Mouse (Mus musculus): ENCODE data around the gene Selenbp1. TPM values are rescaled to one million over a fixed set of nuclear protein-coding genes. Genes with fewer than 3 reads are reported as not detected.

Selenbp1 gene
- polyA plus RNA-seq, 1 experiment from 2014 or later = 99.1 TPM

DNA sequence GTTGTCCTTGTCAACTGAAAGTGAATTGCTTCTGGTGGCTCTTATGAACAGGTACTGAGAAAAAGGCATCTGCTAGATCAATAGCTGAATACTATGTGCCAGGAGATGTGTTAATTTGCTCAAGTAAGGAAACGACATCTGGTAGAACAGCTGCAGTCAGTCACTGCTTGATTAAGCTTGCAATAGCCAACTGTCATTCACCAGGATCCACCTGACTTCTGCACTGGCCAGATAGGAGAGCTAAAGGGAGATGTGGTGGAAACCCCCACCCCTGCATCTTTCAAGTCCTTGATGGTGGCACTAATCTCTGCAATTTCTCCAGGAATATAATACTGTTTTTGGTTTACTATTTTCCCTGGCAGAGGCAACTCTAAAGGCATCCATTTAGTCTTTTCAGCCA is 26.4 kb upstream of the Selenbp1 start:
- H3K36me3 ChIP-seq (ENCODE audit: insufficient read depth) = no peaks in the 10 kb centered on the region
- H3K9me3 ChIP-seq (ENCODE audit: low read depth, low read length) = no peaks in the 10 kb centered on the region
- WGBS = 54% methylated on average over 1 of the region's 1 CpGs
- no peak overlapping the region for H3K4me2 ChIP-seq
- no peak for DNase-seq
- ATAC-seq (ENCODE audit: insufficient read depth) = no peak
- no peak for TF ChIP-seq CTCF (IDR thresholded peaks at IDR 0.05; ENCODE audit: low read depth)
- H3K9ac ChIP-seq = no peak overlapping the region
- H3K27ac ChIP-seq (ENCODE audit: low read depth) = no peak overlapping the region
- no peaks in the 10 kb centered on the region for H3K27me3 ChIP-seq (ENCODE audit: insufficient read depth, low read length)
- no peaks in the 10 kb centered on the region for H3K4me1 ChIP-seq (ENCODE audit: insufficient read depth)
- H3K4me3 ChIP-seq (ENCODE audit: low read depth, low read length) = no peak overlapping the region

DNA sequence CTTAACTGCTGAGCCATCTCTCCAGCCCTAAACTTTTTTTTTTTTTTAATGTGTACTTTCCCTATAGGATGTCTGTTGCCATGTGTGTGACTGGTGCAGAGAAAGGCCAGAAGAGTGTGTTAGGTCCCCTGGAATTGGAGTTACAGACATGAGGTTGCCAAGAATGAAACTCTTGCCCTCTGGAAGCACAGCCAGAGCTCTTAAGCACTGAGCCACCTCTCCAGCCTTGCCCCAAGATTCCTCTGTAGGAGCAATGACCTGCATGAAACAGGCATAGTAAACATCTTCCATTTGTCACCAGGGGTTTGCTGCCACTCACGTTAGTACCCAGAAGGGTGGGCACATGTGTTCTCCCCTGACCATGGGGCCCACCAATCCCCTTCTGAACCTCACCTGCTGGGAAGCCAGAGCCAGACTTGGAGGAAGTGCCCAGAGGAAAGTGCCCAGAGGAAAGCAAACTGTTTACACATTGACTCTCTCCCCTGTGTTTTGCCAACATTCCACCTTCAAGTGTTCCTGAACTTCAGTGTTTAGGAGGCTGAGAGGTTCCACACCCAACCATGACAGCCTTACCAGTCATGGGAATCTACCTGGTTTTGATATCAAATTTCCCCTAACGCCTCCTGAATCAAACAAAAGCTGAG is 21.7 kb upstream of the Selenbp1 start:
- 52% methylated on average over 2 of the region's 2 CpGs for WGBS
- Histone ChIP-seq H3K4me1 (ENCODE audit: insufficient read depth) (no peaks in the 10 kb centered on the region; the same call in 1 of the 2 replicates), H3K4me3 (ENCODE audit: low read depth, low read length) (no peak overlapping the region), H3K9ac (no peak overlapping the region), H3K27me3 (ENCODE audit: insufficient read depth, low read length) (no peaks in the 10 kb centered on the region), H3K27ac (ENCODE audit: low read depth) (peak overlapping the region; percentile 58; the same call in 1 of the 2 replicates), H3K9me3 (ENCODE audit: low read depth, low read length) (no peaks in the 10 kb centered on the region), H3K4me2 (no peak overlapping the region), H3K36me3 (ENCODE audit: insufficient read depth) (no peaks in the 10 kb centered on the region)
- DNase-seq = no peak
- no peak for ATAC-seq (ENCODE audit: insufficient read depth)
- no peak for TF ChIP-seq CTCF (IDR thresholded peaks at IDR 0.05; ENCODE audit: low read depth)

DNA sequence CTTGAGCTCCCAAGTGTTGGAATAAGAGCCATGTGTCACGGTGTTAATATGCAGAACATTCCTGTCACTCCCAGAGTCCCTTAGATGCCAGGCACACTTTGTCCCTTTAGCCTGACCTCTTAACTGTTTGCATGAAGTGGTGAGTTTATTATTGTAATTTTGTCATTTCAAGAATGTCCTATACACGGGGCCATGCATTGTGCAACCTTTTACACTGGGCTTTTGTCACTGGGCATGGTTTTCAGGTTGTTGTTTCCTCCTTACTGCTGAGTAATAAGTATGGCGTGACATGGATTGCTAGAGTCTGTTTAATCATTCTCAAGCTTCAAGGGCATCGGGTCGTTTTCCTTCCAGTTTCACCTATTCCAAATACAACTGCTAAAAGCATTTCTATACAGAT is 19.1 kb upstream of the Selenbp1 start:
- no peak overlapping the region for H3K4me3 ChIP-seq (ENCODE audit: low read depth, low read length)
- no peaks in the 10 kb centered on the region for H3K9me3 ChIP-seq (ENCODE audit: low read depth, low read length)
- no peaks in the 10 kb centered on the region for H3K27me3 ChIP-seq (ENCODE audit: insufficient read depth, low read length)
- no peak overlapping the region for H3K27ac ChIP-seq (ENCODE audit: low read depth)
- no peak overlapping the region for H3K9ac ChIP-seq
- H3K36me3 ChIP-seq (ENCODE audit: insufficient read depth) = no peaks in the 10 kb centered on the region
- WGBS = 44% methylated on average over 5 of the region's 5 CpGs
- H3K4me2 ChIP-seq = no peak overlapping the region
- no peaks in the 10 kb centered on the region; the same call in 1 of the 2 replicates for H3K4me1 ChIP-seq (ENCODE audit: insufficient read depth)
- no peak for TF ChIP-seq CTCF (IDR thresholded peaks at IDR 0.05; ENCODE audit: low read depth)
- DNase-seq (no peak), ATAC-seq (ENCODE audit: insufficient read depth) (no peak)

DNA sequence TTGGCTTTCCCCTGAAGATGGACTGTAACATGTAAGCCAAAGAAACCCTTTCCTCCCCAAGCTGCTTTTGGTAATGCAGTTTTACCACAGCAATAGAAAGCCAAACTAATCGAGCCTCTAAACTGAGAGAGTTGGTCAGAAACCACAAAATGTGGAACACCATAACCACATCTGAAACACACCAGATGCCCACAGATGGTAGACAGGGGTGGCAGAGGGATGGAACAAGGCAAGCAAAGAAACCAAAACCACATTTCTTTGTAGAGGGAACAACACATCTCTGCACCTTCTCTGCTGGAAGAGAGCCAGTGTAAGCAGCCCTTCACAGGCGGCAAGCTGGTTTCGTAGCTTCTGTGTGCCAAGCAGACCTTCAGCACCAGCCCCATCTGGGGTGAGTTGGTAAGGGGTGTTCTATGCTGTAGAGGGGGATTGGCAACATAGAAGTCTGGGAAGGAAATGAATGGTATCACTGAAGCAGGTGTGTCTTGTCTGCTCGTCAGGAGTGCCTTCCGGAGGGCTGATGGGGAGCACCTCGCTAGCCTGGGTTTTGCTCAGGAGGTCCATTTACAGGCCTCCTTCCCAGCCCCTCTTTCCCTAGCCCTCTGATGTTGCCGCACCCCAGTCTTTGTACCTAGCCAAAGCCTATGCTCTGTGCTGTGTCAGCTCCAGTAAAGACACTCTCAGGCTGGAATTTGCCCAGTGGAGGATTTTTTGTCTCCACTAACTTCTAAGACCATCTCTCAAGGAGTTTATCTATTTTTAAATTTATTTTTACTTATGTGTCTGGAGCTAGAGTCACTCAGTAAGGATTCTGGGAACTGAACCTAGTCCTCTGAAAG is 16.7 kb upstream of the Selenbp1 start:
- H3K4me1 ChIP-seq (ENCODE audit: insufficient read depth) = no peaks in the 10 kb centered on the region; the same call in 1 of the 2 replicates
- no peak for TF ChIP-seq CTCF (IDR thresholded peaks at IDR 0.05; ENCODE audit: low read depth)
- no peaks in the 10 kb centered on the region for H3K9me3 ChIP-seq (ENCODE audit: low read depth, low read length)
- no peak overlapping the region for H3K4me2 ChIP-seq
- no peaks in the 10 kb centered on the region for H3K36me3 ChIP-seq (ENCODE audit: insufficient read depth)
- no peaks in the 10 kb centered on the region for H3K27me3 ChIP-seq (ENCODE audit: insufficient read depth, low read length)
- no peak overlapping the region for H3K9ac ChIP-seq
- 72% methylated on average over 7 of the region's 7 CpGs for WGBS
- ATAC-seq (ENCODE audit: insufficient read depth) (no peak), DNase-seq (peak; percentile 13)
- no peak overlapping the region for H3K4me3 ChIP-seq (ENCODE audit: low read depth, low read length)
- no peak overlapping the region; the same call in 1 of the 2 replicates for H3K27ac ChIP-seq (ENCODE audit: low read depth)

DNA sequence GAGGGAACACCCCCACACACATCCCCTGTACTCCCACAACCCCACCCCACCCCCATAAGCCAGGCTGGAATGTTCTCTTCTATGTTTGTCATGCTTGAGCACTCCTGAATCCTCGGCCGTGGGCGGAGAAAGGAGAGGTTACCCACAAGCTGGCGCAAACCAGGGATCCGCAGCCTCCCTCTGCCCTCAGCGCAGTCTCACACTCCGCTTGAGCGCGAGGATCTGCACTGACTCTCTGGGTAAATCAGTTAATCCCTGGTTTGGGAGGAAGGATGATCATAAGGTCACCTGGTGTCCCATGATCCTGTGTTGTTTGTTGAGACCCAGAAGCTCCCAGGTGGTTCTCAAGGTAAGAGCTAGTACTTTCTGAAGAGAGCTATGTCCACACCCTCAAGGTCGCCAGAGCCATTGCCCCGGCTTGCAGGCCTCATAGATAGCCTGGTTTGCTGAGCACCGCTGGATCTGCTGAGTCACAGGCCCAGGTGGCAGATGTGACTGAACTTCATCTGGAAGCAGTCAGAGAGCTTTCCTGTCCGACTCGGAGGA is 15.0 kb upstream of the Selenbp1 start:
- no peak for TF ChIP-seq CTCF (IDR thresholded peaks at IDR 0.05; ENCODE audit: low read depth)
- ATAC-seq (ENCODE audit: insufficient read depth) (peak; percentile 71; the same call in 1 of the 2 replicates), DNase-seq (peak; percentile 24)
- Histone ChIP-seq H3K4me3 (ENCODE audit: low read depth, low read length) (no peak overlapping the region), H3K36me3 (ENCODE audit: insufficient read depth) (no peaks in the 10 kb centered on the region), H3K9ac (no peak overlapping the region), H3K4me1 (ENCODE audit: insufficient read depth) (no peaks in the 10 kb centered on the region; the same call in 1 of the 2 replicates), H3K27me3 (ENCODE audit: insufficient read depth, low read length) (no peaks in the 10 kb centered on the region), H3K9me3 (ENCODE audit: low read depth, low read length) (no peaks in the 10 kb centered on the region), H3K4me2 (no peak overlapping the region), H3K27ac (ENCODE audit: low read depth) (peak overlapping the region; percentile 43; the same call in 1 of the 2 replicates)
- 47% methylated on average over 14 of the region's 14 CpGs for WGBS

DNA sequence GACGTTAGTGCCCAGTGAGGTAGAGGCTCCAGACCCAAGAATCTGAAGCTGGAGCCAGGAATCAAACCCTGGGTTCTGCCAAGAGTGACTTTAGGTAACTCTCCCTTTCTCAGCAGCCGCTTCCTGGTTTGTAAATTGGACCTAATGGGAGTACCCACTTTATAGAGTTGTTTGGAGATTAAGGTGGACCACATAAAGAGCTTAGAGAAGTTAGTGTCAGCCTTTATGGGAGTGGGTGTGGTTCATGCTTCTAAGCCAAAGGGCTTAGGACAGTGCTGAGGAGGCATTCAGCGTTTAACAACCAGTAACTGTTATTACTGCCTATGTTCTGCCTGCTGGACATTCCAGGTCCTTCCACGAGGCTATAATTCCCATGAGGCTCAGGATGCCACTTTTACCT is 14.0 kb upstream of the Selenbp1 start:
- WGBS = 74% methylated on average over 4 of the region's 4 CpGs
- Histone ChIP-seq H3K36me3 (ENCODE audit: insufficient read depth) (no peaks in the 10 kb centered on the region), H3K4me3 (ENCODE audit: low read depth, low read length) (no peak overlapping the region), H3K4me2 (no peak overlapping the region), H3K4me1 (ENCODE audit: insufficient read depth) (no peaks in the 10 kb centered on the region; the same call in 1 of the 2 replicates), H3K27me3 (ENCODE audit: insufficient read depth, low read length) (no peaks in the 10 kb centered on the region), H3K9ac (no peak overlapping the region), H3K27ac (ENCODE audit: low read depth) (no peak overlapping the region), H3K9me3 (ENCODE audit: low read depth, low read length) (no peaks in the 10 kb centered on the region)
- no peak for TF ChIP-seq CTCF (IDR thresholded peaks at IDR 0.05; ENCODE audit: low read depth)
- DNase-seq (no peak), ATAC-seq (ENCODE audit: insufficient read depth) (no peak)

DNA sequence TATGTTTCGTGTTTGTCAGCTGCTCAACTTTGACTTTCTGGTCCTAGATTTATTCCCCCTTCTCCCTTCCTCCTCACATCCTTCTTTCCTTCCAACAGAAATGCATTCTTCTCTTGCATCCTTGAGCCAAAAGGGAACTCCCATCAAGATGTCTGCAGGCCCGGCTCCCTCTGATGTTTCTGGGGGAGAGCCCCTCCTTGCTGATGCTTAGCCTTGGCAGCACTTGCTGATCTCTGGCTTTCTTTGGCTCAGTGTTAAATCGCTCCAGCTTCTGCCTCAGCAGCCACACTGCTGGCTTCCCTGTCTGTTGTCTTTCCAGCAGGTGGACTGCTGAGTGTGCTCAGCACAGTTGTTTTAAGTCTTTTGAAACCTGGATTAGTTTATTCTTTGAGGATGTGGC is 11.8 kb upstream of the Selenbp1 start:
- Histone ChIP-seq H3K27me3 (ENCODE audit: insufficient read depth, low read length) (no peaks in the 10 kb centered on the region), H3K9me3 (ENCODE audit: low read depth, low read length) (no peaks in the 10 kb centered on the region), H3K4me2 (no peak overlapping the region), H3K27ac (ENCODE audit: low read depth) (no peak overlapping the region), H3K9ac (no peak overlapping the region), H3K36me3 (ENCODE audit: insufficient read depth) (no peaks in the 10 kb centered on the region), H3K4me3 (ENCODE audit: low read depth, low read length) (no peak overlapping the region), H3K4me1 (ENCODE audit: insufficient read depth) (no peaks in the 10 kb centered on the region; the same call in 1 of the 2 replicates)
- ATAC-seq (ENCODE audit: insufficient read depth) = no peak
- peak; percentile 39 for DNase-seq
- TF ChIP-seq CTCF (IDR thresholded peaks at IDR 0.05; ENCODE audit: low read depth) = no peak
- 44% methylated on average over 3 of the region's 3 CpGs for WGBS

Measured in lung, embryonic 14.5 days (tissue).